Mouse (Mus musculus) heart, embryonic 14.5 days (tissue): ENCODE data around the gene Hc. TPM values are rescaled to one million over a fixed set of nuclear protein-coding genes. Genes with fewer than 3 reads are reported as not detected.

Source experiments
- ATAC-seq: fragments of 200-750 bp; cut with Nextera tagmentation; 2 replicates; pipeline ENCODE4 v1.8.0; 2017; ENCODE audit warnings: low read depth, moderate TSS enrichment; ENCODE audit not compliant: insufficient number of reproducible peaks, insufficient read depth, low FRiP score
- H3K27ac ChIP-seq, 2 experiments: fragments of 200-500 bp in 1 of 2; fragments of 300-500 bp in 1 of 2; sonication (generic) in 1 of 2; replicated peaks in 1 of 2; 2 replicates each; pipeline ENCODE4 v1.5.1; 2012 to 2014; ENCODE audit warnings: low read depth in 2 of 2, low read length in 2 of 2, control low read depth in 1 of 2, mild to moderate bottlenecking in 1 of 2, mixed read lengths in 1 of 2; ENCODE audit not compliant: control insufficient read depth in 1 of 2, insufficient read depth in 1 of 2
- H3K27me3 ChIP-seq: fragments of 300-500 bp; sonication (generic); 2 replicates; pipeline ENCODE4 v1.6.1; 2014; ENCODE audit warnings: mild to moderate bottlenecking, low read length, control low read depth; ENCODE audit not compliant: control insufficient read depth, insufficient read depth
- H3K36me3 ChIP-seq: fragments of 300-500 bp; sonication (generic); 2 replicates; pipeline ENCODE4 v1.6.1; 2014; ENCODE audit warnings: mild to moderate bottlenecking, control low read depth, low read length, mixed read lengths; ENCODE audit not compliant: control insufficient read depth, insufficient read depth
- H3K4me1 ChIP-seq, 2 experiments: fragments of 200-500 bp in 1 of 2; fragments of 300-500 bp in 1 of 2; sonication (generic) in 1 of 2; 2 replicates each; pipeline ENCODE4 v1.6.1; 2012 to 2014; ENCODE audit warnings: low read length in 2 of 2, control low read depth in 1 of 2, mixed read lengths in 1 of 2; ENCODE audit not compliant: control insufficient read depth in 2 of 2, insufficient read depth in 2 of 2
- H3K4me2 ChIP-seq: fragments of 300-500 bp; sonication (generic); 2 replicates; pipeline ENCODE4 v1.6.1; 2014; ENCODE audit warnings: mild to moderate bottlenecking, low read length
- H3K4me3 ChIP-seq, 2 experiments: fragments of 200-500 bp in 1 of 2; fragments of 300-500 bp in 1 of 2; sonication (generic) in 1 of 2; 2 replicates each; pipeline ENCODE4 v1.5.1; 2012 to 2014; ENCODE audit warnings: low read length in 2 of 2, mild to moderate bottlenecking in 2 of 2, control low read depth in 1 of 2, low read depth in 1 of 2, moderate library complexity in 1 of 2; ENCODE audit not compliant: control insufficient read depth in 1 of 2, insufficient read depth in 1 of 2
- H3K9ac ChIP-seq: fragments of 300-500 bp; sonication (generic); 2 replicates; pipeline ENCODE4 v1.6.1; 2014; ENCODE audit warnings: mild to moderate bottlenecking, low read length
- H3K9me3 ChIP-seq: fragments of 300-500 bp; sonication (generic); 2 replicates; pipeline ENCODE4 v1.6.1; 2016; ENCODE audit warnings: low read length, control low read depth; ENCODE audit not compliant: control insufficient read depth
- WGBS: fragments of 180-500 bp; shearing (Covaris S2); extraction: QIAGEN DNeasy Blood & Tissue Kit; methylation state at CpG from one replicate; pipeline ENCODE4 v1.1.7; 2014; 5-methylcytosine and 5-hydroxymethylcytosine counted together
- polyA plus RNA-seq: library from polyadenylated mRNA; unstranded; fragments of >200 nt; fragmentation: Nextera tagmentation; extraction: Ambion mirVana; gene quantifications from 2 replicates; pipeline ENCODE4 v1.2.1, GENCODE M21; 2014

Gene Hc
- polyA plus RNA-seq, 1 experiment from 2014 or later = not detected

DNA sequence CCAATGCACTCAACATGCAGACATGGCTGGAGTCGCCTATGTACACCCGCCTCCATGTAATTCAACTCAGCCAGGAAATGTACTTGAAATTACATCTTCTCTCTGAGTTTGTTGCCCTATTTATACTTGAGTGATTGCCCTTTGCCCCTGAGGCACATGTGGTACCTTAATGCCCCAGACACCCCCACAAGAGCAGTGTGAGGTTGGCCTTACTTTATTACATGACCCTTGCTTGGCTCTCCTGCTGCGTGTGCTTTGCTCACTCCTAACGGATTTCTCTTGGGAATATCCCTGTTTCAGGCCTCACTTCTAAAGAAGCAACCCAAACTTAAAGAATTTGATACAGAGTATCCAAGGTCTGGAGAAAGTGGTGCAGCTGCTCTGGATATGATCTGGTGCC is 9.0 kb upstream of the Hc start:
- Histone ChIP-seq H3K4me3 (no peak overlapping the region), H3K27me3 (no peaks in the 10 kb centered on the region), H3K9ac (no peak overlapping the region), H3K4me1 (no peaks in the 10 kb centered on the region), H3K36me3 (no peaks in the 10 kb centered on the region), H3K9me3 (0 out of 2 replicates have a peak, but pooled peaks cover 4% of the 10 kb centered on the region), H3K27ac (no peak overlapping the region), H3K4me2 (no peak overlapping the region)
- 74% methylated on average over 4 of the region's 4 CpGs for WGBS
- no peak for ATAC-seq

DNA sequence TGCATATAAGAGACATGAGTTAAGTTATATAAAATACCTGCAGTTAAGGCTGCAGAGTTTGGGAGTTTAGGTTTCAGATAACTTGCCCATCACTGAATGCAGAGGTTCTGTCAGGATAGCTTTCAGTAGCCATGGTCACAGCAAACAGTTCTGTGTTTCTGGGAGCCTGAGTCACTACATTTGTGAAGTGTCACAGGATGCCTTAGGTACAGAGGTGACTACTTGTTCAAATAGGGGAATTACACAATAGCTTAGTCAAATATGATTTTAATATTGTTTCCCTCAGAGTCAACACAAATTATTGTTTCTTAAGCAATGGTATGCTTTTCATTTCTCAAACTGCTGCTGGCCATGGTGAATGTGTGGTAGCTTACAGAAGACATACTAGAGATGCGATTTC is 7.9 kb upstream of the Hc start:
- Histone ChIP-seq H3K4me3 (no peak overlapping the region), H3K27me3 (no peaks in the 10 kb centered on the region), H3K27ac (no peak overlapping the region), H3K4me2 (no peak overlapping the region), H3K4me1 (no peaks in the 10 kb centered on the region), H3K9me3 (0 out of 2 replicates have a peak, but pooled peaks cover 4% of the 10 kb centered on the region), H3K9ac (no peak overlapping the region), H3K36me3 (no peaks in the 10 kb centered on the region)
- 86% methylated on average over 1 of the region's 1 CpGs for WGBS
- no peak for ATAC-seq

DNA sequence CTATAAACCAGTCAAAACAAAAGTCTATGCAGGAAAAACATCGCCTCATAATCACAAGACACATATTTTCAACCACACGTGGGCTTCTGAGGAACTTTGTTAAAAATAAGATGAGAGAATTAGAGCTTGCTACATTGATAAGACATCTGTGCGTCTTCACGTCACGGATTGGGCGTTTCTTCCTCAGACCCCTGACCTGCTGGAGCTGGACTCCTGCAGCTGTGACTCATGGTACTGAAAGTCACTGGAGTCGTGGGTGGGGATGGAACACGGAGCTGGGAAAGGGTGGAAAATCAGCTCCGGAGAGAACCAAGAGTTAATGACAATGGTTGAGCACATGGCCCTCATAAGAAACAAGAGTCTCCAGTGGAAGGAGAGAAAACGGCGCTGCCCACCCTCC is 5.9 kb upstream of the Hc start:
- WGBS = 74% methylated on average over 11 of the region's 11 CpGs
- Histone ChIP-seq H3K4me2 (no peak overlapping the region), H3K9ac (no peak overlapping the region), H3K4me1 (no peaks in the 10 kb centered on the region), H3K36me3 (no peaks in the 10 kb centered on the region), H3K27ac (no peak overlapping the region), H3K4me3 (no peak overlapping the region), H3K9me3 (no peaks in the 10 kb centered on the region), H3K27me3 (no peaks in the 10 kb centered on the region)
- ATAC-seq = no peak

DNA sequence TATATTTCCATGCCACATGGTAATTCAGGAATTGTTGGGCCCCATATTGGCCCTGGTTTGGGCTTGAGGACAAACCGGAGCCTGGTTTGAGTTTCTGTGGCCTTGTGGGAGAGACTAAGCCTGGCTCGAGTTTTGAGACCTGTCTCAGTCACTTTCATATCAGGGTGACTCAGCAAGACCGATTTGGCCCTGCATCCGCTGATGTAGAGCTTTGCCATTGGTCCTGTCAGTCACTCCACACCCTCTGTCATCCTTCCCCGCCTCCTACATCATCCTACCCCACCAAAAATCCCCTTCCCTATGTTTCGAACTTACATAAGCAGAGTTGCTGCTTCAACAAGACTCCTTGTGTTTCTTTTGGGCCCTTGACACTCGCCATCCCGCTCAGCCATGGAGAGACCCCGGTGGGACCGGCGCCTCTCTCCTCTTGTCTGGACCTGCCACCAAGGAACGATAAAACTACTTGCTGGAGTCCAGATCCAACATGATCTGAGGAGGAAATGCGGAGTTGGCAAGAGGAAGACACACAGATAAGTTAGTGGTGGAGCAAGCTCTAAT is 5.4 kb upstream of the Hc start:
- no peaks in the 10 kb centered on the region for H3K27me3 ChIP-seq
- H3K4me1 ChIP-seq = no peaks in the 10 kb centered on the region
- 78% methylated on average over 13 of the region's 13 CpGs for WGBS
- H3K27ac ChIP-seq = no peak overlapping the region
- no peak overlapping the region for H3K4me2 ChIP-seq
- no peak overlapping the region for H3K4me3 ChIP-seq
- no peak overlapping the region for H3K9ac ChIP-seq
- ATAC-seq = no peak
- H3K36me3 ChIP-seq = no peaks in the 10 kb centered on the region
- H3K9me3 ChIP-seq = no peaks in the 10 kb centered on the region

DNA sequence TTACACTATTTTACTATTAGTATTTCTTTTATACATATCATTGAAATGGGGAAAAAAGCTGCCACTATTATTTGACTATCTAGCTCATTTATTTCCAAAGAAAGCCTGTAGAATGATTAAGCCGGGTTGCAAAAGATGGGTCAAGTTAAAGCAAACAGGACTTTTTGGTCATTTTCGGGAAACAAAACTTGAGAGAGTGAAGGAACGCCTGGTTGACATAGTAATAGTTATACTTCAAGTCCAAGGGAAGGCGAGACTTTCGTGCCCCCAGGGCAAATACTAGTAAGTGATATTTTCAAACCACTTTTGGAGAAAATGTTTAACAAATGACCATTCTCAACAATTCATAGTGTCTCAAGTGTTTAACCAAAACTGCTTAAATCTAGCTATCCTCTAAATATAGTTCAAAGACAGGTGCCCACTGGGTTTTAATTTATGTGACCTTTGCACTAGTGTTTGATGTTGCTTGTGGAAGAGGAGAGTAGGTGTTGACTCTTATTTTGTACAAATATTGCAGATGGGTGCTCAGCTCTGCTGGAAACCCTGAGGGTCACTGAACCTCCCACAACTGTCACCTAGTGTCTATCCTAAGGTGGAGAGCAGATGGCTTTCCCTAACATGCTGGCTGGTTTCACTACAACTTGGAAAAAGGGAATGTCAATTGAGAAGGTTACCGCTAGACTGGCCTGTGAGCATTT is 2.2 kb upstream of the Hc start:
- WGBS = 86% methylated on average over 6 of the region's 6 CpGs
- no peak overlapping the region for H3K27ac ChIP-seq

DNA sequence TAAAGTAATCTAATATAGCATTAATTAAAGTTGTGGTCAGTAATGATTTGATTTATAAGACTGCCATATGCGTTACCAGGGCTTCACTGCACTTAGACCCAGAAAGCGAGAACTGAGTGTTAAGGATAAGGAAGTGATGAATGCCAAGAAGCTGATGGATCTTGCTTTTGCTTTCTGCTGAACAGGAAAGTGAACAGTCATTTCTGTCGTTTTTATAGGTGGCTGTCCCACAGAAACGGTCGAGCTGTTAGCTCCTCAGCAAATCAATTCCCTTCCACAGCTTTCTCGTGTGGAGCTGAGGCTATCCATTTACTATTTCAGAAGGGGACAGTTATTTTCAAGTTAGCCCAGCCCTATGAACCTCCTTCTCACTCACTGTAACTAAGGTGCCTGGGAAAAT is 341 bp downstream of the Hc start:
- Histone ChIP-seq H3K9me3 (no peaks in the 10 kb centered on the region), H3K4me1 (no peaks in the 10 kb centered on the region), H3K9ac (no peak overlapping the region), H3K4me2 (no peak overlapping the region), H3K36me3 (no peaks in the 10 kb centered on the region), H3K27ac (no peak overlapping the region), H3K4me3 (no peak overlapping the region), H3K27me3 (no peaks in the 10 kb centered on the region)
- no peak for ATAC-seq
- WGBS = 67% methylated on average over 6 of the region's 6 CpGs

More for the DNA sequence above, 2.2 kb upstream of the Hc start:
- ATAC-seq = no peak
- Histone ChIP-seq H3K9ac (no peak overlapping the region), H3K36me3 (no peaks in the 10 kb centered on the region), H3K4me1 (no peaks in the 10 kb centered on the region), H3K9me3 (no peaks in the 10 kb centered on the region), H3K4me2 (no peak overlapping the region), H3K27me3 (no peaks in the 10 kb centered on the region), H3K4me3 (no peak overlapping the region)

DNA sequence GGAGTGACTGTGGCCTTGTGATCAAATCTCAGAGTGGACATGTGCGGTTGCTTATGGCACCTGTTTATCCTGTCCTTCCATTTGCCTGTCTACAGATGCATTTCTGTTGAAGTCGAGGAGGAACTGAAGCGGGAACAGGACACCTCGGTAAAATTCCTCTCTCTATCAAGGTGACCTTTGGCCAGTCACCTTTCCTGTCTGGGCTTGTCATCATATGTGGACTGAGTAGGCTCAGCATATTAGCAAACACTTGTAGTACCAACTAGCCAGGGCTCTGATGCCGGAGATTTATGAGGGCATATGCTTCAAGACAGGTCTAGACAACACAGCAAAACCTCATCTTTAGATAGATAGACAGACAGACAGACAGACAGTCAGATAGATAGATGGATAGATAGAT is 982 bp downstream of the Hc start:
- no peaks in the 10 kb centered on the region for H3K36me3 ChIP-seq
- H3K4me3 ChIP-seq = no peak overlapping the region
- H3K9me3 ChIP-seq = no peaks in the 10 kb centered on the region
- H3K27me3 ChIP-seq = no peaks in the 10 kb centered on the region
- H3K9ac ChIP-seq = no peak overlapping the region
- no peak overlapping the region for H3K27ac ChIP-seq
- 77% methylated on average over 5 of the region's 5 CpGs for WGBS
- H3K4me1 ChIP-seq = no peaks in the 10 kb centered on the region
- H3K4me2 ChIP-seq = no peak overlapping the region
- ATAC-seq = no peak

DNA sequence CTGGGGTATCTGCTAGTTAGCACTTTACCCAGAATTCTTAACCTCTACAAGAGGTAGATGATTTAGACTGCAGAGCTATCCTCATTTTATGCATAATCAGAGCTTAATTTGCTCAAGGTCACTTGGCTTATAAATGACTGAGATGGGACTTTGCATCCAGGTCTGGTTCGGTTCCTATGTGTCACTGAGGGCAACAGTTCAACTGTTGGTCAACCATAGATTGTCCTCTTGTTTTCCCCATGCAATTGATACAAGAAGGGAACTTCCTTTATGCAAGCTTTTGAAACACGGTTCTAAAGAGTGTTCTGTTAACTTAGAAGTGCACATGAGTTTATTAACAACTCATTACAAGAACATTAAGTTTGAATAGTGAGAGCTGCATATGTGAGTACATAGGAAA is 2.9 kb downstream of the Hc start:
- Histone ChIP-seq H3K27ac (no peak overlapping the region), H3K27me3 (no peaks in the 10 kb centered on the region), H3K9me3 (no peaks in the 10 kb centered on the region), H3K9ac (no peak overlapping the region), H3K4me3 (no peak overlapping the region), H3K4me1 (no peaks in the 10 kb centered on the region), H3K36me3 (no peaks in the 10 kb centered on the region), H3K4me2 (no peak overlapping the region)
- no peak for ATAC-seq
- 61% methylated on average over 2 of the region's 2 CpGs for WGBS
